Mouse (Mus musculus) forebrain, embryonic 15.5 days (tissue): ENCODE measurements around the gene Nkd1. TPM values are rescaled to one million over a fixed set of nuclear protein-coding genes. Genes with fewer than 3 reads are reported as not detected.

Source experiments
- ATAC-seq: fragments of 200-750 bp; cut with Nextera tagmentation; replicated peaks from 2 replicates; pipeline ENCODE4 v1.8.0; 2017; ENCODE audit warnings: mild to moderate bottlenecking, moderate TSS enrichment, moderate library complexity
- H3K27ac ChIP-seq: fragments of 300-500 bp; sonication (generic); replicated peaks from 2 replicates; pipeline ENCODE4 v1.5.1; 2015; ENCODE audit warnings: mild to moderate bottlenecking, inconsistent platforms
- H3K27me3 ChIP-seq: fragments of 300-500 bp; sonication (generic); 2 replicates; pipeline ENCODE4 v1.6.1; 2015; ENCODE audit warnings: inconsistent platforms
- H3K36me3 ChIP-seq: fragments of 300-500 bp; sonication (generic); 2 replicates; pipeline ENCODE4 v1.6.1; 2015; ENCODE audit warnings: mild to moderate bottlenecking, inconsistent platforms
- H3K4me1 ChIP-seq: fragments of 300-500 bp; sonication (generic); 2 replicates; pipeline ENCODE4 v1.6.1; 2015; ENCODE audit warnings: inconsistent platforms
- H3K4me2 ChIP-seq: fragments of 300-500 bp; sonication (generic); replicated peaks from 2 replicates; pipeline ENCODE4 v1.6.1; 2015; ENCODE audit warnings: mild to moderate bottlenecking, inconsistent platforms
- H3K4me3 ChIP-seq: fragments of 300-500 bp; sonication (generic); 2 replicates; pipeline ENCODE4 v1.5.1; 2015; ENCODE audit warnings: mild to moderate bottlenecking, inconsistent platforms
- H3K9ac ChIP-seq: fragments of 300-500 bp; sonication (generic); replicated peaks from 2 replicates; pipeline ENCODE4 v1.6.1; 2015; ENCODE audit warnings: mild to moderate bottlenecking, inconsistent platforms
- H3K9me3 ChIP-seq: fragments of 300-500 bp; sonication (generic); 2 replicates; pipeline ENCODE4 v1.6.1; 2016; ENCODE audit warnings: inconsistent platforms
- WGBS: fragments of 180-500 bp; shearing (Covaris S2); methylation state at CpG from one replicate; pipeline ENCODE4 v1.1.7; 2015; ENCODE audit warnings: mixed read lengths; 5-methylcytosine and 5-hydroxymethylcytosine counted together
- polyA plus RNA-seq: library from polyadenylated mRNA; unstranded; fragments of >200 nt; fragmentation: Nextera tagmentation; extraction: Ambion mirVana; gene quantifications from 2 replicates; pipeline ENCODE4 v1.2.1, GENCODE M21; 2015

Gene Nkd1
- polyA plus RNA-seq, 1 experiment from 2014 or later: 36.6 TPM

- WGBS: 79% methylated on average over 8 of the region's 8 CpGs
Observed at GRCm38 (mm10) chr8:88609036-88609435, 87.9 kb downstream of the Nkd1 start.

DNA sequence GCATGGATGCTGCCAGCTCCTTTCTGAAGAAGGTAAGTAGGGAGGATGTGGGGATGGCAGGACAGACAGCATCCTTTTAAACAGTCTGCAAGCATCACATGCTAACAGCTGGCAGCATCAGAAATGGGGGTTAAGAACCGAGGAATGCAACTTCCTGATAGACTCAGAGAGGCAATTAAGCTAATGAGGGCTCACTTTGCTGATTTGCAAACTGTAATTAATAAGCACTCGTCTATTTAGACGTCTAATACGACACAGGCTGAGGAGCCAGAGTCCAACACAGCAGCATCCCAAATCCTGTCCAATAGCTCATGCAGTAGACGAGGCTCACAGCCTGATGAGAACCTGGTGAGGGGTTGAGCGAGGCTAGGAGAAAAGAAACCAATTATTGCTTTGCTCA is 89.1 kb downstream of the Nkd1 start:
- H3K27ac ChIP-seq: no peak overlapping the region
- H3K4me1 ChIP-seq: peaks cover 13% of the 10 kb centered on the region
- H3K9ac ChIP-seq: no peak overlapping the region
- H3K4me2 ChIP-seq: no peak overlapping the region
- no peaks in the 10 kb centered on the region; the same call in 1 of the 2 replicates for H3K27me3 ChIP-seq
- no peaks in the 10 kb centered on the region for H3K36me3 ChIP-seq
- 24% methylated on average over 6 of the region's 6 CpGs for WGBS
- ATAC-seq: no peak
- H3K4me3 ChIP-seq: no peak overlapping the region
- H3K9me3 ChIP-seq: no peaks in the 10 kb centered on the region

More at GRCm38 (mm10) chr8:88609036-88609435, 87.9 kb downstream of the Nkd1 start:
- no peak for ATAC-seq
- H3K9me3 ChIP-seq: no peaks in the 10 kb centered on the region
- H3K4me3 ChIP-seq: no peak overlapping the region
- H3K4me1 ChIP-seq: peaks cover 20% of the 10 kb centered on the region
- H3K27me3 ChIP-seq: no peaks in the 10 kb centered on the region; the same call in 1 of the 2 replicates
- no peaks in the 10 kb centered on the region for H3K36me3 ChIP-seq
- H3K27ac ChIP-seq: no peak overlapping the region
- no peak overlapping the region for H3K4me2 ChIP-seq
- H3K9ac ChIP-seq: no peak overlapping the region

- no peaks in the 10 kb centered on the region for H3K9me3 ChIP-seq
- WGBS: 66% methylated on average over 5 of the region's 5 CpGs
- no peak overlapping the region for H3K27ac ChIP-seq
- no peaks in the 10 kb centered on the region for H3K36me3 ChIP-seq
- peaks cover 7% of the 10 kb centered on the region for H3K4me1 ChIP-seq
- H3K4me2 ChIP-seq: no peak overlapping the region
- no peak overlapping the region for H3K4me3 ChIP-seq
- H3K27me3 ChIP-seq: peaks cover under 1% of the 10 kb centered on the region; the same call in 1 of the 2 replicates
- no peak overlapping the region for H3K9ac ChIP-seq
- ATAC-seq: no peak
Observed at GRCm38 (mm10) chr8:88614981-88615380, 93.8 kb downstream of the Nkd1 start.

GRCm38 (mm10) chr8:88618612-88619011 is 97.5 kb downstream of the Nkd1 start:
- no peak for ATAC-seq
- WGBS: 88% methylated on average over 5 of the region's 5 CpGs
- 0 out of 2 replicates have a peak, but pooled peaks cover 2% of the 10 kb centered on the region for H3K4me1 ChIP-seq
- H3K27ac ChIP-seq: no peak overlapping the region
- H3K9ac ChIP-seq: no peak overlapping the region
- 0 out of 2 replicates have a peak, but pooled peaks cover 4% of the 10 kb centered on the region for H3K27me3 ChIP-seq
- H3K4me3 ChIP-seq: no peak overlapping the region
- H3K9me3 ChIP-seq: no peaks in the 10 kb centered on the region
- no peak overlapping the region for H3K4me2 ChIP-seq
- H3K36me3 ChIP-seq: no peaks in the 10 kb centered on the region

- H3K9me3 ChIP-seq: no peaks in the 10 kb centered on the region
- ATAC-seq: no peak
- no peak overlapping the region for H3K9ac ChIP-seq
- H3K36me3 ChIP-seq: no peaks in the 10 kb centered on the region
- WGBS: 79% methylated on average over 3 of the region's 3 CpGs
- no peak overlapping the region for H3K27ac ChIP-seq
- no peak overlapping the region for H3K4me3 ChIP-seq
- H3K27me3 ChIP-seq: 0 out of 2 replicates have a peak, but pooled peaks cover 4% of the 10 kb centered on the region
- H3K4me1 ChIP-seq: 0 out of 2 replicates have a peak, but pooled peaks cover 2% of the 10 kb centered on the region
- H3K4me2 ChIP-seq: no peak overlapping the region
Observed at GRCm38 (mm10) chr8:88619513-88619912, 98.4 kb downstream of the Nkd1 start.

GRCm38 (mm10) chr8:88620931-88621330 is 99.8 kb downstream of the Nkd1 start:
- Histone ChIP-seq H3K9ac (no peak overlapping the region), H3K4me1 (0 out of 2 replicates have a peak, but pooled peaks cover 2% of the 10 kb centered on the region), H3K27me3 (peaks cover 5% of the 10 kb centered on the region; the same call in 1 of the 2 replicates), H3K4me2 (no peak overlapping the region), H3K36me3 (no peaks in the 10 kb centered on the region), H3K4me3 (no peak overlapping the region), H3K27ac (no peak overlapping the region), H3K9me3 (no peaks in the 10 kb centered on the region)
- WGBS: 72% methylated on average over 5 of the region's 5 CpGs
- 0 out of 2 replicates have a peak, but pooled peaks have one; percentile 8 for ATAC-seq

DNA sequence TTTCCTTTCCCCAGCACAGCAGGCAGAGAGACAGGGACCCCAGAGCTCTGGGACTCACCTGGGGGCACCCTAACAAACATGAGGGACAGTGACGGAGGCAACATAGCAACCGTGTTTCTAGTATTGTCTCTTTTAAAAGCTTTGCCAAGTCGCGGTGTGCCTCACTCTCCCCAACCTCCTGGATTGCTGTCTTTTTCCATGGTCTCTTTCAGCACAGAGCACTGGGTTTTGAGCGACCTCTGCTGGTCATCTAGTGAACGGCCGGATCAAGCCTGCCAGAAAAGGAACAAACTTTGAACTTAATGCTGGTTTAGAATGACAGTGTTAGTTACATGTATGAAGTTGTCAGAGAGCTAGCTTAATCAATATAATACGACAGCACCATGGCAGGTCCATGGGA is 100.3 kb downstream of the Nkd1 start:
- peaks cover 9% of the 10 kb centered on the region; the same call in 1 of the 2 replicates for H3K27me3 ChIP-seq
- no peaks in the 10 kb centered on the region for H3K9me3 ChIP-seq
- no peak overlapping the region for H3K27ac ChIP-seq
- 1% methylated on average over 8 of the region's 8 CpGs for WGBS
- H3K9ac ChIP-seq: no peak overlapping the region
- no peaks in the 10 kb centered on the region for H3K36me3 ChIP-seq
- 0 out of 2 replicates have a peak, but pooled peaks cover 2% of the 10 kb centered on the region for H3K4me1 ChIP-seq
- no peak overlapping the region for H3K4me2 ChIP-seq
- ATAC-seq: peak; percentile 58; the same call in 1 of the 2 replicates
- no peak overlapping the region for H3K4me3 ChIP-seq

- H3K4me2 ChIP-seq: no peak overlapping the region
- no peaks in the 10 kb centered on the region for H3K36me3 ChIP-seq
- no peak for ATAC-seq
- H3K4me1 ChIP-seq: peaks cover 11% of the 10 kb centered on the region
- no peak overlapping the region for H3K27ac ChIP-seq
- 62% methylated on average over 3 of the region's 3 CpGs for WGBS
- H3K4me3 ChIP-seq: no peak overlapping the region
- H3K27me3 ChIP-seq: peaks cover 11% of the 10 kb centered on the region; the same call in 1 of the 2 replicates
- H3K9me3 ChIP-seq: no peaks in the 10 kb centered on the region
- H3K9ac ChIP-seq: no peak overlapping the region
Observed at GRCm38 (mm10) chr8:88623351-88623750, 102.2 kb downstream of the Nkd1 start.

DNA sequence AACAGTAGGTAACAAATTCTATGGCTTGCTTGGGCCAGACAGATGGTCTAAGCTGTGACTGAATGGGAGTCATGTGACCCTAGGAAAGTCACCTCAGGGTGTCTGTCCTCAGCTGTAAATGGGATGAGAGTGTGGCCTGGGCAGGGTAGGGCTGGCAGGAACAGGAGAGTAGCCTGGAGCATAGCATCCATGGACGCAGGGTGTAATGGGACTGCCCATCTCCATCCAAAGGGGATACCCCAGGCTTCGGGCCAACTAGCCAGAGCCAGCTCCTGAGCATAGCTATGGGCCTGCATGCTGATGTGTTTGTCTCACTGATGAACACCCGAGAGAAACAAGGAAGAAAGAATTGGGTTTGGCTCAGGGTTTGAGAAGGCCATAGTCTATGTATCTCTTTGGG is 103.1 kb downstream of the Nkd1 start:
- ATAC-seq: no peak
- H3K4me1 ChIP-seq: peaks cover 15% of the 10 kb centered on the region
- H3K36me3 ChIP-seq: no peaks in the 10 kb centered on the region
- no peak overlapping the region for H3K4me2 ChIP-seq
- no peak overlapping the region for H3K9ac ChIP-seq
- peaks cover 11% of the 10 kb centered on the region; the same call in 1 of the 2 replicates for H3K27me3 ChIP-seq
- H3K9me3 ChIP-seq: no peaks in the 10 kb centered on the region
- H3K27ac ChIP-seq: no peak overlapping the region
- 85% methylated on average over 3 of the region's 3 CpGs for WGBS
- no peak overlapping the region for H3K4me3 ChIP-seq

- peaks cover 6% of the 10 kb centered on the region; the same call in 1 of the 2 replicates for H3K27me3 ChIP-seq
- no peak overlapping the region for H3K4me3 ChIP-seq
- H3K9ac ChIP-seq: no peak overlapping the region
- no peak for ATAC-seq
- H3K9me3 ChIP-seq: no peaks in the 10 kb centered on the region
- H3K27ac ChIP-seq: no peak overlapping the region
- H3K4me1 ChIP-seq: peaks cover 13% of the 10 kb centered on the region
- WGBS: 79% methylated on average over 3 of the region's 3 CpGs
- H3K4me2 ChIP-seq: no peak overlapping the region; the same call in 1 of the 2 replicates
- H3K36me3 ChIP-seq: no peaks in the 10 kb centered on the region
Observed at GRCm38 (mm10) chr8:88626433-88626832, 105.3 kb downstream of the Nkd1 start.

GRCm38 (mm10) chr8:88626940-88627264 is 105.7 kb downstream of the Nkd1 start:
- no peaks in the 10 kb centered on the region for H3K36me3 ChIP-seq
- WGBS: 14% methylated on average over 19 of the region's 19 CpGs
- peak overlapping the region; percentile 76; the same call in 1 of the 2 replicates for H3K27ac ChIP-seq

GRCm38 (mm10) chr8:88627265-88627991 is 106.3 kb downstream of the Nkd1 start:
- H3K4me1 ChIP-seq: peaks cover 13% of the 10 kb centered on the region
- peak; percentile 86 for ATAC-seq
- H3K27ac ChIP-seq: peak overlapping the region; percentile 76
- under 1% methylated on average over 105 of the region's 105 CpGs for WGBS
- H3K4me3 ChIP-seq: peak overlapping the region; percentile 51
- H3K9ac ChIP-seq: peak overlapping the region; percentile 56
- no peaks in the 10 kb centered on the region for H3K36me3 ChIP-seq
- H3K4me2 ChIP-seq: peak overlapping the region; percentile 85
- H3K9me3 ChIP-seq: no peaks in the 10 kb centered on the region
- H3K27me3 ChIP-seq: peaks cover 6% of the 10 kb centered on the region; the same call in 1 of the 2 replicates

More at GRCm38 (mm10) chr8:88626940-88627264, 105.7 kb downstream of the Nkd1 start:
- peak overlapping the region; percentile 51 for H3K4me3 ChIP-seq
- peaks cover 6% of the 10 kb centered on the region; the same call in 1 of the 2 replicates for H3K27me3 ChIP-seq
- H3K9me3 ChIP-seq: no peaks in the 10 kb centered on the region
- H3K4me2 ChIP-seq: peak overlapping the region; percentile 85
- peaks cover 13% of the 10 kb centered on the region for H3K4me1 ChIP-seq
- H3K9ac ChIP-seq: peak overlapping the region; percentile 56
- ATAC-seq: no peak
